Mouse (Mus musculus) spleen, adult 18-20 months (tissue): ENCODE results near the gene Prr36.
A peak's percentile ranks its signal among the peaks of the same experiment; 100 is the strongest.

ENCODE experiments used
- DNase-seq, 2 experiments: peaks; one replicate each; pipeline ENCODE4 v3.0.0; 2022; ENCODE audit warnings: mixed read lengths in 2 of 2

The Prr36 gene

DNA sequence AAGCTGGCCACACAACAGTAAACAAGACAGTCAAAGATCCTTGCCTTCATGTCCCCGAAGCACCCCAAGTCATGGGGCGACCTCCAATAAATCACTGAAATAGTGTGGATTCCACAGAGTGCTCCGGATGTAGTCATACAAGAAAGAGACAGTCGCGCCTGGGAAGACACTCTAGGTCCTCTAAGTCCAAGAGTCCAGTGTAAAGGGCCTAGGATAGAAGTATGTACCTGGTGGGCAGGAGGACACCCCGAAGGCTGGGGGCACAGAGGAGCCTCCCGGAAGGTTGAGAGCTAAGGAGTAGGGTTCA is 23.7 kb downstream of the Prr36 start:
- no peak for DNase-seq

- DNase-seq: peak; percentile 65 to 85
Observed at GRCm38 (mm10) chr8:4192807-4193587, 24.3 kb downstream of the Prr36 start.

DNA sequence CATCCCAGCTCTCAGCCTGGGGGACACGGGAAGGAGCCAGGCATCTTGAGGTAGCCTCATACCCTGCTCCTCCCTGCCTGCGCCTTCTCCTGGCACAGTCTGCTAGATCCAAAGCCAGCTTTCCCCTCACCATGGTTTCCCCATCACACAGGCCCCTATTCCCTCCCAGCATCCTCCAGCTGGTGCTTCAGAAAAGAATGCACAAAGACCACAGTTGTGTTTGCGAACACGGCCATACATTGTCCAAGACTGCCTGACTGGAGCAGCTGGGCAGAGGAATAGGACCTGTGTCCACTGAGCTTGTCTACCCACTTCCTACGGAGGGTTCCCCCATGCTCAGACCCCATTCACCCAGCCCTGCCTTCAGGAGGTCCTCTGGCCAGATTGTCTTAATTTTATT is 25.0 kb downstream of the Prr36 start:
- no peak for DNase-seq

GRCm38 (mm10) chr8:4189031-4189722 is 28.1 kb downstream of the Prr36 start:
- no peak for DNase-seq

DNA sequence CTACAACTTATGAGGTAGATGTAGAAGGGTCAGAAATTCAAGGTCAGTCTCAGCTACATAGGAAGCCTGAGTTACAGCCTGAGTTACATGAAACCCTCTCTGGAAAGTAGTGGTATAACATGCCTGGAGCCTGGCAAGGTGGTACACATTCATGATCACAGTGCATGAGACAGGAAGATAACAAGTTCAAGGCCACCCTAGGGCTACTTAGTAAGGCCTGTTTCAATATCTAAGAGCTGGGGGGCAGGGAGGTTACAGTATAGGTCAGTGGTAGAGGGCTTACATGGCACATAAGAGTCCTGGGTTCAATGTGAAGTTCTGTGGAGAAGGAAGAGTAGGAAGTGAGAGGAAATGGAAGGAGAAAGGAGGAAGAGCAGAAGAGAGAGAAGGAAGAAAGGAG is 28.7 kb downstream of the Prr36 start:
- no peak for DNase-seq

- DNase-seq: no peak
Observed at GRCm38 (mm10) chr8:4186151-4186550, 31.1 kb downstream of the Prr36 start.

DNA sequence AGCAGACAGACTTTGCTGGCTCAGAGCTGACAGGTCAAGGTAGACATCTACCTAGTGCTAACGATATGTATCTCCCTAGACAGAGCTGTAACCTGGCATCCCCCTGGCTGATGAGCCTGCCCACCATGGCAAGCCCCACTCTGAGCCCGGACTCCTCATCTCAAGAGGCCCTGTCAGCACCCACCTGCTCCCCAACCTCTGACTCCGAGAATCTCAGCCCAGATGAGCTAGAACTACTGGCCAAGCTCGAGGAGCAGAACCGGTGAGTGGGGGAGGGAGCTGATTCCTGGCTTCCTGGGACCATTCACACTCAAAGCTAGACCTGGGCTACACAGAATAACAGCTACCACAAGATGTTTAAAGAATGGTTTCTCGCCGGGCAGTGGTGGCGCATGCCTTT is 33.9 kb downstream of the Prr36 start:
- no peak for DNase-seq

DNA sequence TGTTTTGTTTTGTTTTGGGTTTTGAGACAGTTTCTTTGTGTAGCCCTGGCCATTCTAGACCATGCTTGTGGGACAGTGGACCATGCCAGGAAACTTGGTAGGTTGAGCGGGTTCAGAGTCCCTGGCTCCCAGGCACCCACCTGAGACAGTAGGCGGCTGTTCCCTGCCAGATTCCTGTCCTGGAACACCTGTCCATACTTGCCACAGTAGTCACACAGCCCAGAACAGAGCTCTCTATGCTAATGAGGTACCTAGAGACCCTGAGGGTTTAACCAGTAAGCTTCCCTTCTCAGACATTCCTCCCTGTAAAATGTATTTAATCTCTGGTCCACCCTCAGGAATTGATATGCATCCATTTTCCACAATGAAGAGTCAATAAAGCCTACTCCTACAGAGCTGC is 43.2 kb downstream of the Prr36 start:
- DNase-seq: no peak

- no peak for DNase-seq
Observed at GRCm38 (mm10) chr8:4172486-4172885, 44.8 kb downstream of the Prr36 start.

DNA sequence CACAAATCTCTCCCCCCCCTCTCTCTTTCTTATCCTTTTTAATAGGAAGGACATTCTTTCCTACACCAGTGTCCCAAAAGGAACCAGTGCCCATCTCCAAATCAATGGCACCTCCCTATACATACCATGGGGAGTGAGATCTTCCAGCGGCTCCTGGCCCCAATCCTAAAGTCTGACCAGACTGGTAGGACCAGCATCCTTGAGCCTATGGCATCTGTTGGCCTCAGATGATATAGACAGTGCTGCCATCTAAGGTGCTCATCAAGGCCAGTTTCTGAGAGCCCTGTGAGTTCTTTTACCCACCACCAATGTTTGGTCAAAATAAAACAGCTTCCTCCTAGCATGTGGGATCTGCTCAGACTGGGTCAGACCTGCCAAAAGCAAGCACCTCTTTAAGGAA is 49.3 kb downstream of the Prr36 start:
- DNase-seq: no peak

- no peak for DNase-seq
Observed at GRCm38 (mm10) chr8:4166881-4167525, 50.3 kb downstream of the Prr36 start.

GRCm38 (mm10) chr8:4165852-4166751 is 51.2 kb downstream of the Prr36 start, which contains the start of gene Evi5l:
Gene Evi5l (plus strand): TSS chr8:4166567.
- DNase-seq: peak; percentile 95 to 96

DNA sequence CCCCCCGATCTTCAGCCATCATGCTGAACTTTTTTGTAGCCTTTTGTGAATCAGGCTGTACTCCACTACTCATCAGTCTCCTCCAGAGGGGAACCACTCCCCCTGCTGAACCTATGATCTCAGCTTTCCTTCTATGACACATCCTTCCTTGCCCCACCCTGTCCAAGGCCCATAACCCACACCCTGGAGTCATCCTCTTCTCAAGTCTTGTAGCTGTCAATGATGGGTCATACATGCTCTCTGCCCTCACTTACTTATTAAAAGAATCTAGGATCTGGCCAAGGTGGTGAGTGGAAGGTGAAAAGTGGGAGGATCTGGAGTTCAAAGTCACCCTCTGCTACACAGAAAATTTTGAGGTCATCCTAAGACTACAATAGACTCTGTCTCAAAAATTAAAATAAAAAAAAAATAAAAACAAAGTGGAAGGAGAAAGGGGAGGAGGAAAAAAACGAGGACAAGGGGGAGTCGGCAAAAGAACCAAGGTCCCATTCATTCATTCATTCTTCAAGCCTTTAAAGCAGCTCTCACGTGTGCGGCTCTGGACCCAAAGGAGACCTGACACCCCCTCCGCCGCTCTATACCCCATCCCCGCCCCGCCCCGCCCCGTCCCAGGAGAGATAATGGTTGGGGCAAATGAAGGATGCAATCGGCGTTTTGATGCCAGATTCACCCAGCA is 51.9 kb downstream of the Prr36 start:
- DNase-seq: no peak

GRCm38 (mm10) chr8:4162786-4163185 is 54.5 kb downstream of the Prr36 start:
- DNase-seq: no peak
